Mouse (Mus musculus): ENCODE results near the gene Ndufaf3. TPM values are rescaled to one million over a fixed set of nuclear protein-coding genes. Genes with fewer than 3 reads are reported as not detected.
A peak's percentile ranks its signal among the peaks of the same experiment; 100 is the strongest.
"Not testable (repeated sequence)": the region's sequence is repeated elsewhere in the genome, so short reads cannot be mapped to it uniquely, and the experiment has no call there.

The Ndufaf3 gene
- 43.3 and 50.6 TPM in 2 replicates for polyA plus RNA-seq (2016; fragmentation: Nextera tagmentation; extraction: Ambion mirVana)

DNA sequence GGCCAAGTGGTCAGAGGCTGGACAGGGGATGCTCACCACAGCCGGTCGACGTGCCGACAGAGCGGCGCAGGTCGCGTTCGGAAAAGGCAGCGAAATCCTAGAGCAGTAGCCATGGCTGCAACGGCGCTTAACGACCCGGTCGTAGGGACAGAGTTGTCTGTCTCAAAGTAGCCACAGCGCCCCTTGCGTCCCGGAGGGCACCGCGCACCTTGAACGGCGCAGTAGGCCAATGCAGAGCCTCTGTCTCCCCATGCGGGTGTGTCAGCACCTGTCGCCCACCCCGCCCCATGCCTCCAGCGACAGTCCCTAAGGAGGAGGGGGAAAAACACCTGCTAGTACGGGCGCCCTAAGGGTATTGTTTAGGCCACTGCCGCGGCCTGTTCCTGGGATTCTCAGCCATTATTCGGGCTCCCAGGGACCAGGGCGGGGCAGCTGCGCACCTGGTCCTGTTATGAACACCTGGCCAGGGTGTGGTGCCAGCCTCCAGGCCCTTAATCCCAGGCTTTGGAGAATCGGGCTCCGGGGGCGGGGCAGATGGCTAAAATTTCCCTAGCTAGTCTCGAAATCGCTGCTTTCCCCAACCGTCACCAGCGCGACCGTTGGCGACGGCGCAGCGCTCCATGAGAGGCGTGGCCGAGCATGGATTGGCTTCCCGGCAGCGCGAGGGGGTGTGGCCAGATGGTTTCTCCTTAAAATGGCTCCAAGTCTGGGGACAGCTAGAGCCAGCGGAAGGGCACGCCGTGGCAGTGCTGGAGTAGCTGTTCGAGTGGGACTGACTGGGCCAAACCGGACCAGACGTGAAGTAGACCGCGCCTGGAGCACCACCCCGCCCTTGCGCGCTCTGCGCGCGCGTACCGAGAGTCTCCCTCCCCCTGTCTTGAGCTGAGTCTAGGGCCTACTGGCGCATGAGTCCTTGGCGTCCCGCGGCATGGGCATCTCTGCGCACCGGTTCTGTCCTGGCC lies at the start of gene Ndufaf3:
Gene Ndufaf3, minus strand, starts transcription at position 620 of the 962 bp plus-strand sequence.
- Histone ChIP-seq H3K4me3 (peak within 1 kb of the TSS; percentile 64), H3K9me3 (no peaks in the 10 kb centered on the region), H3K27ac (peak within 1 kb of the TSS; percentile 92), H3K27me3 (ENCODE audit: poor library complexity, severe bottlenecking) (no peaks in the 10 kb centered on the region), H3K36me3 (replicated peaks) (peaks cover 60% of the 10 kb centered on the region), H3K4me1 (peaks cover 60% of the 10 kb centered on the region)
- under 1% methylated on average over 73 of the region's 73 CpGs for WGBS
- peak; percentile 93 for DNase-seq (ENCODE audit: extremely low spot score, low spot score)

DNA sequence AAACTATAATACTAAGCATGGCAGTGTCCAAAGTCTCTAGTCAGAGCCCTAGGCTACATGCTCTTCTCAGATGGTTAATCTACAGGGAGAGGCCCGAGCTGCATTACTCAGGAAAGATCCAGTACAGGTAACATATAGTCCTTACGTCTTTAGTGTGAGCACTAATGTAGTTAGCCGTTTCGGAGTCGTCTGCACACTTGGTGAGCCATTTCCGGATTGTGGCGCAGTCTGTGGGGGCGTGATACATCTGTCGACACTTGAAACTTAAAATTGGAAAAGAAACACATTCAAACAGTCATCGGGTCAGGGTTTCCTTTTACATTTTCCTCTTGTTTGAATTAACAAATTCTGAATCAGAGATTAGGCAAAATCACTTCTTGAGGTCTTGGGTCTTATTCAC lies 44.3 kb upstream of the Ndufaf3 start:
- Histone ChIP-seq H3K4me3 (no peak overlapping the region), H3K27me3 (ENCODE audit: poor library complexity, severe bottlenecking) (no peaks in the 10 kb centered on the region), H3K36me3 (replicated peaks) (peaks cover 100% of the 10 kb centered on the region), H3K4me1 (0 out of 2 replicates have a peak, but pooled peaks cover 7% of the 10 kb centered on the region), H3K27ac (no peak overlapping the region), H3K9me3 (no peaks in the 10 kb centered on the region)
- DNase-seq (ENCODE audit: extremely low spot score, low spot score) = no peak
- WGBS = 95% methylated on average over 10 of the region's 10 CpGs

DNA sequence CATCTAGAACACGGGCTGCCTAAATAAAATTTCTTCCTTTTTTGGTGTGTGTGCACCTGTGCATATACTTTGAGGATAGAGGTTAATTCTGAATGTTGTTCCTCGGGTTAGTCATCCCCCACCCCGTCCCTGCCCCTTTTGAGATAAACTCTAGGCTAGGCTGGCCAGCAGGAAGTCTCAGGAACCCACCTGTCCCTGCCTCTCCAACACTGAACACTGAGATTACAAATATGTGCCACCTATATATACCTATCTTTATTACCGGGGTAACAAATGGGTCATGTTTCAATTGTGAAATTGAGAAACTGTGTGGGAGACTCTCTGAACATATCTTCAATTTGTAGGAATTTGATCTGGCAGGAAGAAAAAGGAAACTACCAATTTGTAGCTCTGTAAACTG lies 41.7 kb upstream of the Ndufaf3 start:
- no peak for DNase-seq (ENCODE audit: extremely low spot score, low spot score)
- WGBS = 91% methylated on average over 4 of the region's 4 CpGs
- peaks cover 100% of the 10 kb centered on the region for H3K36me3 ChIP-seq (replicated peaks)
- H3K4me1 ChIP-seq = peaks cover 12% of the 10 kb centered on the region; the same call in 1 of the 2 replicates
- H3K9me3 ChIP-seq = no peaks in the 10 kb centered on the region
- H3K4me3 ChIP-seq = no peak overlapping the region
- no peak overlapping the region for H3K27ac ChIP-seq
- H3K27me3 ChIP-seq (ENCODE audit: poor library complexity, severe bottlenecking) = no peaks in the 10 kb centered on the region

DNA sequence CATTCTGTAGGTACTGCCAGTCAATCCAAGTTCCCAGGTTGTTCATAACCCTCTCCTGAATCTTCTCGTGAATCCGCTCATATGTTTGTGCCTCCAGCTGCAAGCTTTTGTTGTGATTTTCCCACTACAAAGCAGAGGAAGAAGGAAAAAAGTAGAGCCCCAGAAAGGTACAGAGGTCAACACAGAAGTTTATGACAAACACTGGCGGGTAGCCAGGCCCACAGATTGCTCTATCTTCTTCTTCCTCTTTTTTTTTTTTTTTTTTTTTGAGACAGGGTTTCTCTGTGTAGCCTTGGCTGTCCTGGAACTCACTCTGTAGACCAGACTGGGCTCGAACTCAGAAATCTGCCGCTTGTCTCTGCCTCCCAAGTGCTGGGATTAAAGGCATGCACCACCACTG lies 40.7 kb upstream of the Ndufaf3 start:
- peaks cover 100% of the 10 kb centered on the region for H3K36me3 ChIP-seq (replicated peaks)
- not testable (repeated sequence) for H3K27ac ChIP-seq; H3K4me3 ChIP-seq; H3K27me3 ChIP-seq (ENCODE audit: poor library complexity, severe bottlenecking); DNase-seq (ENCODE audit: extremely low spot score, low spot score); H3K9me3 ChIP-seq
- peaks cover 12% of the 10 kb centered on the region; the same call in 1 of the 2 replicates for H3K4me1 ChIP-seq
- 95% methylated on average over 5 of the region's 5 CpGs for WGBS

DNA sequence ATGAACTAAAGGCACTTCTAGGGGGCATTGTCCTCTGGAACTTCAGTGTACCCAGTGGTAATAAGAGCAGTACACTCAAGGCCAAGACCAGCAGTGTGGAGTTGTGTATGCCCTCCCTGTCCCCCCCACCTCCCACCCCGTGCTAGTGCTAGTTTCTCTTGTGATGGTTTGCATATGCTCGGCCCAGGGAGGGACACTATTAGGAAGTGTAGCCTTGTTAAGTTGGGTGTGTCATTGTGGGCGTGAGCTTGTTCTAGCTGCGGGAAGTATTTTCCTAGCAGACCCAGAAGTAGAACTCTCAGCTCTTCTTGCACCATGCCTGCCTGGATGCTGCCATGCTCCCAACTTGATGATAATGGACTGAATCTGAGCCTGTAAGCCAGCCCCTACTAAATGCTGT lies 34.8 kb upstream of the Ndufaf3 start:
- H3K4me1 ChIP-seq = peaks cover 16% of the 10 kb centered on the region
- no peak for DNase-seq (ENCODE audit: extremely low spot score, low spot score)
- peaks cover 54% of the 10 kb centered on the region for H3K36me3 ChIP-seq (replicated peaks)
- H3K27me3 ChIP-seq (ENCODE audit: poor library complexity, severe bottlenecking) = no peaks in the 10 kb centered on the region
- H3K4me3 ChIP-seq = no peak overlapping the region
- no peak overlapping the region for H3K27ac ChIP-seq
- no peaks in the 10 kb centered on the region for H3K9me3 ChIP-seq
- WGBS = 90% methylated on average over 4 of the region's 4 CpGs

DNA sequence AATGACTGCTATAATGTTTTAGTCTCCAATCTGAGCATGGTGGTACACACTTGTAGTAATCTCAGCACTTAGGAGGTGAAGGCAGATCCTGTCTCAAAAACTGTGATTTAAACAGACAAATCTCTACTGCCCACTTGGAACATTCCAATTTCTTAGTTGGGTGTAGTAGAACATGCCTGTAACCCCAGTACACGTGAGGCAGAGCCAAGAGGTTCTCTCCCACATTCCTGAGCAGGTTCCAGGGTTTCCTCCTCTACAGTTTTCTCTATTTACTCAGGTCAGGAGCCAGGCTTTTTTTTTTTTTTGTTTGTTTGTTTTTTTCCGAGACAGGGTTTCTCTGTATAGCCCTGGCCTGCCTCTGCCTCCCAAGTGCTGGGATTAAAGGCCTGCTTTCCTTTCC lies 32.8 kb upstream of the Ndufaf3 start:
- no peak overlapping the region for H3K4me3 ChIP-seq
- H3K4me1 ChIP-seq = peaks cover 27% of the 10 kb centered on the region
- H3K9me3 ChIP-seq = no peaks in the 10 kb centered on the region
- H3K27ac ChIP-seq = no peak overlapping the region
- no peaks in the 10 kb centered on the region for H3K27me3 ChIP-seq (ENCODE audit: poor library complexity, severe bottlenecking)
- H3K36me3 ChIP-seq (replicated peaks) = peaks cover 34% of the 10 kb centered on the region
- 74% methylated on average over 2 of the region's 2 CpGs for WGBS
- no peak for DNase-seq (ENCODE audit: extremely low spot score, low spot score)

DNA sequence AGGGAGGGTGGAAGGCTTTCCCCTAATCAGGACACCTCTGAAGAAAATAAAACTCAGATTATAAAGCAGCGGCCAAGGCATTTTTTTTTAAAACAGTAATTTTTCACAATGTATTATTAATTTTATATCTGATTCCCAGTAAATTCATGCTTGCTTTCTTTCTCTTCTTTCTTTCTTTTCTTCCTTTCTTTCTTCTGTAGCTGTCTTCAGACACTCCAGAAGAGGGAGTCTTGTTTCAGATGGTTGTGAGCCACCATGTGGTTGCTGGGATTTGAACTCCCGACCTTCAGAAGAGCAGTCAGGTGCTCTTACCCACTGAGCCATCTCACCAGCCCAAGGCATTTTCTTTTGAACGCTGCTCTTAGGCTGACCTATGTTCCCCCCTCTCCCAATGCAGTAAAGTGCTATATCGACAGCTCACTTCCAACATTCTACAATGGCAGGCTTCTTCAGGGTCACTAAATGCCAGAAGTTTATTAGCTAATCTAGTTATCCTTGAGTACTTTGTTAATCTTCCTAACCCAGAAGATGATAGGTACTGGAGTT lies 31.9 kb upstream of the Ndufaf3 start:
- H3K27ac ChIP-seq = no peak overlapping the region
- peaks cover 23% of the 10 kb centered on the region for H3K4me1 ChIP-seq
- DNase-seq (ENCODE audit: extremely low spot score, low spot score) = no peak

DNA sequence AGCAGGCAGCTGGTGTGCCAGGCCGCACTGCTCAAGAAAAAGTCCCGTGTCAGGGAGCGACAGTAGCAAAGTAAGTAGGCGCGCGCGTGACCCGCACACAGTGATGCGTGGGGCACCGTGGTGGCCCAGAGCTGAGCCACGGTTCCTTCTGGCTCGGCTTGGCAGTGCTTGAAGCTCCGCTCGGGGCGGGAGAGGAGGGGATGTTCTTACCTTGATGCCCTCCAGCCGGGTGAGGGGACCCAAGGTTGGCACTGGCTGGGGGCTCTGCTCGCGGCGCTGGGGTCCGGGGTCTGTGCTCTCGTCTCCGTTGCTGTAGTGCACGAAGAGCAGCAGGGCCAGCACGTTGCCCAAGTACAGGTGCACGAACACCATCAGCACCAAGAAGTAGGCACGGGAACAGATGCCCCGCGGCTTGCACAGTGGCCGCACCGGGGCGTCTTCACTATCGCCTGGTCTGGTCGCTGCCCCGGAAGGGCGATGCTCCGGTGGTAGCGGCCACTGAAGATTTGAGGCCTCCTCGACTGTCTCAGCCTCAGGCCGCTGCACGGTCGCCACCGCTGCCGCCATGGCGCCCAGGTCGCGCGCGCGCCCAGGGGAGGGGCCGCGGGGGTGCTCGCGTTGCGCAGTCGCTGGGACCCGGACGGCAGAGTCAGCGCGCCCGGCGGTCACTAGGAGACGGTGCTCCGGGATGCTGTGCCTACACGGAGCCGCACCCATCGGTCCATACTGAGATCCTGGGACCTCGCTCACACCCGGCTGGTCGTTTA lies 29.9 kb upstream of the Ndufaf3 start, which contains the start of gene P4htm:
Gene P4htm, minus strand, starts transcription at position 670 of the 767 bp plus-strand sequence.
- Histone ChIP-seq H3K4me3 (peak within 1 kb of the TSS; percentile 77), H3K27ac (peak within 1 kb of the TSS; percentile 88), H3K9me3 (no peaks in the 10 kb centered on the region), H3K27me3 (ENCODE audit: poor library complexity, severe bottlenecking) (no peaks in the 10 kb centered on the region), H3K4me1 (peaks cover 23% of the 10 kb centered on the region), H3K36me3 (replicated peaks) (peaks cover 20% of the 10 kb centered on the region)
- peak; percentile 62 for DNase-seq (ENCODE audit: extremely low spot score, low spot score)
- WGBS = 2% methylated on average over 69 of the region's 69 CpGs

More for the DNA sequence above, 31.9 kb upstream of the Ndufaf3 start:
- H3K36me3 ChIP-seq (replicated peaks) = peaks cover 32% of the 10 kb centered on the region
- H3K27me3 ChIP-seq (ENCODE audit: poor library complexity, severe bottlenecking) = no peaks in the 10 kb centered on the region
- no peak overlapping the region for H3K4me3 ChIP-seq
- 74% methylated on average over 4 of the region's 4 CpGs for WGBS
- no peaks in the 10 kb centered on the region for H3K9me3 ChIP-seq

DNA sequence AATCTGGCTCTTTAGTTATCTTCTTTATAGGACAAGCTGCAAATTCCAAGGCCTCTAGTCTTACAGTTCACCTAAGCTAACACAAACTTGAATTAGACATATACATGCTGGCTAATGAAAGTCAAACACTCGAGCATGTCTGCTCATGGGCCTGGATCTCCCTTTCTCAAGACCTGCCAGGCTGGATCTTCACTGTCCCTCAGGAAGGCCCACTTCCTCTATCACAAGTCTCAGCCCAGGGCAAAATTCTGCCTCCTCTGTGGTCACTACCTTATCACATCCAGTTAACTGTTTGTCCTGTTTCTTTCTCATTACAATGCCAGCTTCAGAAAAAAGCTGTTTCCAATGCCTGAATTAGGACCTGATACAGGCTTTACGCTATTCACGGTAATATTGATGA lies 27.1 kb upstream of the Ndufaf3 start:
- H3K9me3 ChIP-seq = no peaks in the 10 kb centered on the region

DNA sequence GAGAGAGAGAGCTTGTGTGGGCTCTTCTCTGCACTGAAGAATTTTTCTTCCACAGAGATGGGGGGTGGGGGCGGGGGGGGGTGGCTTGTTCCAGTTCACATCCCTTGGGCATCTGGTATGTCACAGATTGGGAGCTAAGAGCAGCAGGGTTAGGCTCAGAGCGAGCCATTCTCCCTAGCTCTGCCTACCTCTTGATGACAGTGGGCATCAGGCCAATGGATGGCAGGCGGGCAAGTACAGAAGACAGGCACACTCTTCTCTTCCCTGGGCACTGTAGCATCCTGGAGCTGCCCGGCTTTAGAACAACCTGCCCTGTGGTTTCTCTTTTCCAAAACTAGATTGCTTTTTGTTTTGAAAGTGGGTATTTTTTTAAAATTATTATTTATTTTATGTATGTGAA lies 24.2 kb upstream of the Ndufaf3 start:
- H3K9me3 ChIP-seq = no peaks in the 10 kb centered on the region
- H3K4me1 ChIP-seq = peaks cover 43% of the 10 kb centered on the region
- no peaks in the 10 kb centered on the region for H3K27me3 ChIP-seq (ENCODE audit: poor library complexity, severe bottlenecking)
- H3K36me3 ChIP-seq (replicated peaks) = peaks cover 17% of the 10 kb centered on the region
- no peak overlapping the region for H3K27ac ChIP-seq
- H3K4me3 ChIP-seq = no peak overlapping the region
- DNase-seq (ENCODE audit: extremely low spot score, low spot score) = no peak
- WGBS = 87% methylated on average over 4 of the region's 4 CpGs

More for the DNA sequence above, 27.1 kb upstream of the Ndufaf3 start:
- Histone ChIP-seq H3K4me1 (peaks cover 30% of the 10 kb centered on the region), H3K36me3 (replicated peaks) (peaks cover 17% of the 10 kb centered on the region), H3K4me3 (no peak overlapping the region), H3K27me3 (ENCODE audit: poor library complexity, severe bottlenecking) (no peaks in the 10 kb centered on the region), H3K27ac (no peak overlapping the region)
- DNase-seq (ENCODE audit: extremely low spot score, low spot score) = no peak
- WGBS = 85% methylated on average over 3 of the region's 3 CpGs

DNA sequence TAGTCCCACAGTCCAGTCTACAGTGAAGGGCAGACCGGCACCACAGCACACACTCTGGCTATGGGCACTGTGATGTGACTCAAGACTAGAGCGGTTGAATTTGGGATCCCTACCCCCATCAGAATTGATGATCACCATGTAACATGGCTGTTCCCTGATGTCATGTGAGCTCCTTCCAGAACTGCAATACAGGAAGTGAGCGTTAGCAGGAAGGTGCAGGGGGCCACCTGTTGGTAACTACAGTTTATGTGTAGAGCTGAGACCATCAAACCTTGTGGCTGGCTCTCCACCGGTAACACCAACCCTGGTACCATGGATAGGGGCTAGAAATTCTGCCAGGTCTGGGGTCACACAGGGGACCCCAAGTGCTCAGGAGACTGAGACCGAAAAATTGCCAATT lies 22.0 kb upstream of the Ndufaf3 start:
- Histone ChIP-seq H3K4me3 (no peak overlapping the region), H3K36me3 (replicated peaks) (peaks cover 11% of the 10 kb centered on the region), H3K27me3 (ENCODE audit: poor library complexity, severe bottlenecking) (no peaks in the 10 kb centered on the region), H3K27ac (peak overlapping the region; percentile 94), H3K4me1 (peaks cover 45% of the 10 kb centered on the region), H3K9me3 (no peaks in the 10 kb centered on the region)
- DNase-seq (ENCODE audit: extremely low spot score, low spot score) = no peak
- 79% methylated on average over 5 of the region's 5 CpGs for WGBS

DNA sequence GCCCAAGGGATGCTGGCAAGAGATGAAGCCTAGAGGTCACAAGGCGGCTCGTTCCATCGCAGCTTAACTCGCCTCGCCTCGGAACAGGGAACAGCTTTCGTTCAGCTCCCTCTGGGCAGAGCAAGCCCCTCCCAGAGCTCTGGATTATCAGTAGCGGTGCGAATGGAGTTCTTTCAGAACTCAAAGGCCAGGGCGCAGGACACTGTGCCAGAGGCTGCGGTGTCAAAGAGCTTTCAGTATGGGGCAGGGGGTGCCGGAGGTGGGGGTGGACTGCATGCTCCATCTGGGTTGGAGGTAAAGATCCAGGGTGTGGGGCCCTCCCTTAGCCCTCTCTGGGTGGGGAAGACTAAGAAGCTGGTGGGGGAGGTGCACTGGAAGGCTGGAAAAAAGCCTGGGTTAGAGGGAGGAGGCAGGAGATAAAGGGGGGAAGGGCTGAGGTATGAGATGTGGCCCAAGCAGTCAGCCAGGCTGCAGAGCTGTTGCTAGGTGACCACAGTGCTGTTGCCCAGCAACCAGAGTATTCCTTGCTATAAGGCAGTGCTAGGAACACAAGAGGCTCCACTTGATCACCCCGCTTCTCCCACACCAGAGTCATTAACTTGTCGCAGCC lies 20.4 kb upstream of the Ndufaf3 start:
- H3K27ac ChIP-seq = peak overlapping the region; percentile 94

More for the DNA sequence above, 20.4 kb upstream of the Ndufaf3 start:
- Histone ChIP-seq H3K27me3 (ENCODE audit: poor library complexity, severe bottlenecking) (no peaks in the 10 kb centered on the region), H3K9me3 (no peaks in the 10 kb centered on the region), H3K4me3 (peak overlapping the region; percentile 43), H3K36me3 (replicated peaks) (peaks cover 16% of the 10 kb centered on the region), H3K4me1 (peaks cover 45% of the 10 kb centered on the region)
- 0% methylated on average over 14 of the region's 14 CpGs for WGBS
- DNase-seq (ENCODE audit: extremely low spot score, low spot score) = peak; percentile 95
